In genomic region chr9:118489579-118490019, GRCm38 (mm10) we compare ENCODE assay signal across 9 mouse cellular contexts. TPM values are rescaled to one million over a fixed set of nuclear protein-coding genes. Genes with fewer than 3 reads are reported as not detected.
DNase-seq lines count a peak whose midpoint lies in the region; ATAC-seq and TF ChIP-seq lines count a peak whose summit lies in the region.
"Had no signal": no experiment of that assay in that cellular context is flagged by ENCODE, and none has a peak within 500 bp of the region (broad histone marks: within the 10 kb centered on the region; RNA-seq: fewer than 3 reads in every experiment).

No protein-coding gene starts in this region.

- WGBS in embryonic facial prominence, embryonic 10.5 days = 1% methylated on average over 16 of the region's 16 CpGs
- 1% methylated on average over 16 of the region's 16 CpGs for WGBS in kidney, adult 2 months
- WGBS in limb, embryonic 15.5 days = under 1% methylated on average over 16 of the region's 16 CpGs
- WGBS in midbrain, embryonic 15.5 days = under 1% methylated on average over 16 of the region's 16 CpGs
- WGBS in stomach, embryonic 15.5 days = 2% methylated on average over 16 of the region's 16 CpGs

- no peaks in the 10 kb centered on the region for H3K79me2 ChIP-seq in C2C12 (ENCODE audit: control insufficient read depth, insufficient read depth)

- H3ac ChIP-seq in C2C12 (ENCODE audit: control insufficient read depth, insufficient read length, low read depth) = peak overlapping the region; percentile 32

- H3K4me2 ChIP-seq in limb, embryonic 15.5 days = peak overlapping the region; percentile 63
- H3K4me2 ChIP-seq in midbrain, embryonic 15.5 days = peak overlapping the region; percentile 50
- H3K4me2 ChIP-seq in stomach, embryonic 15.5 days = peak overlapping the region; percentile 58

- no peak for TF ChIP-seq POLR2A in kidney, adult 2 months (IDR thresholded peaks at IDR 0.05; ENCODE audit: low read depth, low read length)

- H3K9ac ChIP-seq in limb, embryonic 15.5 days = no peak overlapping the region
- no peak overlapping the region for H3K9ac ChIP-seq in midbrain, embryonic 15.5 days
- H3K9ac ChIP-seq in stomach, embryonic 15.5 days = no peak overlapping the region

- peak; percentile 69 for ATAC-seq in limb, embryonic 15.5 days (ENCODE audit: insufficient number of reproducible peaks, low FRiP score, low TSS enrichment, low read depth)
- peak; percentile 67 for ATAC-seq in midbrain, embryonic 15.5 days (replicated peaks)
- peak; percentile 66; the same call in 1 of the 2 replicates for ATAC-seq in stomach, embryonic 15.5 days (ENCODE audit: insufficient read depth, low FRiP score, low read depth)

- H3K9me3 ChIP-seq in embryonic facial prominence, embryonic 10.5 days = no peaks in the 10 kb centered on the region
- no peaks in the 10 kb centered on the region for H3K9me3 ChIP-seq in limb, embryonic 15.5 days
- no peaks in the 10 kb centered on the region for H3K9me3 ChIP-seq in midbrain, embryonic 15.5 days
- H3K9me3 ChIP-seq in stomach, embryonic 15.5 days = no peaks in the 10 kb centered on the region

- no peak overlapping the region for H3K27ac ChIP-seq in embryonic facial prominence, embryonic 10.5 days (replicated peaks)
- no peak overlapping the region for H3K27ac ChIP-seq in kidney, adult 2 months (ENCODE audit: insufficient read depth, low read depth, low read length)
- H3K27ac ChIP-seq in limb, embryonic 15.5 days = no peak overlapping the region
- H3K27ac ChIP-seq in midbrain, embryonic 15.5 days = no peak overlapping the region
- H3K27ac ChIP-seq in stomach, embryonic 15.5 days = no peak overlapping the region

- H3K36me3 ChIP-seq in C2C12 (ENCODE audit: control insufficient read depth, insufficient read depth) = no peaks in the 10 kb centered on the region
- no peaks in the 10 kb centered on the region for H3K36me3 ChIP-seq in embryonic facial prominence, embryonic 10.5 days (replicated peaks)
- H3K36me3 ChIP-seq in kidney, adult 2 months (ENCODE audit: control insufficient read depth, insufficient read depth, low read length) = no peaks in the 10 kb centered on the region
- H3K36me3 ChIP-seq in limb, embryonic 15.5 days = no peaks in the 10 kb centered on the region
- no peaks in the 10 kb centered on the region for H3K36me3 ChIP-seq in midbrain, embryonic 15.5 days (replicated peaks)
- H3K36me3 ChIP-seq in stomach, embryonic 15.5 days = no peaks in the 10 kb centered on the region

- TF ChIP-seq CTCF in C2C12 (IDR thresholded peaks at IDR 0.05; ENCODE audit: control insufficient read depth, insufficient read depth, insufficient read length) = peak; percentile 74
- TF ChIP-seq CTCF in kidney, adult 2 months (conservative IDR thresholded peaks at IDR 0.05; ENCODE audit: insufficient read depth, insufficient read length, low read depth, low read length) = peak; percentile 86

- DNase-seq in adrenal gland, adult 8-10 months = peak; percentile 33
- DNase-seq in embryonic facial prominence, embryonic 10.5 days (ENCODE audit: low spot score) = peak; percentile 87
- DNase-seq in heart, adult 9 months (ENCODE audit: low spot score in 2 of 2) = peak; percentile 37 to 56
- peak; percentile 69 for DNase-seq in kidney, adult 2 months

- H3K4me1 ChIP-seq in embryonic facial prominence, embryonic 10.5 days = peaks cover 26% of the 10 kb centered on the region
- peaks cover 4% of the 10 kb centered on the region; the same call in 1 of the 2 replicates for H3K4me1 ChIP-seq in kidney, adult 2 months (ENCODE audit: control insufficient read depth, insufficient read depth, low read length)
- H3K4me1 ChIP-seq in limb, embryonic 15.5 days = peaks cover 30% of the 10 kb centered on the region
- peaks cover 31% of the 10 kb centered on the region for H3K4me1 ChIP-seq in midbrain, embryonic 15.5 days
- H3K4me1 ChIP-seq in stomach, embryonic 15.5 days = peaks cover 23% of the 10 kb centered on the region

- no peak overlapping the region for H3K4me3 ChIP-seq in C2C12 (ENCODE audit: insufficient read depth, poor library complexity, severe bottlenecking)
- peak overlapping the region; percentile 46 for H3K4me3 ChIP-seq in embryonic facial prominence, embryonic 10.5 days
- H3K4me3 ChIP-seq in kidney, adult 2 months (ENCODE audit: insufficient read depth, low read depth, low read length) = no peak overlapping the region
- peak overlapping the region; percentile 29 for H3K4me3 ChIP-seq in limb, embryonic 15.5 days
- peak overlapping the region; percentile 19 for H3K4me3 ChIP-seq in midbrain, embryonic 15.5 days
- peak overlapping the region; percentile 20 for H3K4me3 ChIP-seq in stomach, embryonic 15.5 days (replicated peaks)
- H3K4me3 ChIP-seq: erythroblast, embryonic 14.5 days had no signal

- no peaks in the 10 kb centered on the region for H3K79me3 ChIP-seq in C2C12 (ENCODE audit: low read depth)

- H3K27me3 ChIP-seq in C2C12 (ENCODE audit: control insufficient read depth, insufficient read depth, insufficient read length) = no peaks in the 10 kb centered on the region
- peaks cover 69% of the 10 kb centered on the region for H3K27me3 ChIP-seq in embryonic facial prominence, embryonic 10.5 days (replicated peaks; ENCODE audit: low read depth, poor library complexity, severe bottlenecking)
- peaks cover 2% of the 10 kb centered on the region; the same call in 1 of the 2 replicates for H3K27me3 ChIP-seq in kidney, adult 2 months (replicated peaks; ENCODE audit: control insufficient read depth, insufficient read depth, low read length)
- H3K27me3 ChIP-seq in limb, embryonic 15.5 days = peaks cover 66% of the 10 kb centered on the region
- H3K27me3 ChIP-seq in midbrain, embryonic 15.5 days (replicated peaks) = peaks cover 56% of the 10 kb centered on the region
- H3K27me3 ChIP-seq in stomach, embryonic 15.5 days (replicated peaks) = peaks cover 37% of the 10 kb centered on the region

TF ChIP-seq in C2C12, 6 proteins besides CTCF, POLR2A, EP300 and RAD21:
- TF ChIP-seq USF1 (IDR thresholded peaks at IDR 0.05; ENCODE audit: low read depth) = no peak
- TF ChIP-seq FOSL1 (IDR thresholded peaks at IDR 0.05; ENCODE audit: insufficient read depth, low read length, poor library complexity, severe bottlenecking) = no peak
- no peak for TF ChIP-seq CEBPB (IDR thresholded peaks at IDR 0.05; ENCODE audit: low read depth)
- TF ChIP-seq MAX (IDR thresholded peaks at IDR 0.05) = no peak
- no peak for TF ChIP-seq MYOD1 (IDR thresholded peaks at IDR 0.05; ENCODE audit: control insufficient read depth, insufficient read length, low read depth)
- TF ChIP-seq MYOG (IDR thresholded peaks at IDR 0.05; ENCODE audit: control insufficient read depth, extremely low read depth, insufficient read length) = no peak

RNA-seq across cellular contexts. Expression of gene Eomes, which starts 11.6 kb away (rescaled TPM):
- 0.15 TPM for polyA plus RNA-seq in C2C12 (2012; fragmentation: generic; extraction: Trizol)
- under 1 TPM; 0.11 to 0.49 (median 0.43) TPM for total RNA-seq in adrenal gland, adult 8-10 months (2022)
- polyA plus RNA-seq in embryonic facial prominence, embryonic 10.5 days (2016; fragmentation: Nextera tagmentation; extraction: Ambion mirVana) = 0.24 and 0.36 TPM in 2 replicates
- polyA plus RNA-seq in kidney, adult 2 months (2012; rRNA removed) = 0.05 and 0.36 TPM in 2 replicates
- polyA plus RNA-seq in limb, embryonic 15.5 days (2015; fragmentation: Nextera tagmentation; extraction: Ambion mirVana) = 0.14 TPM in 1 of 2 replicates, not detected in the other
- polyA plus RNA-seq in midbrain, embryonic 15.5 days (2015; fragmentation: Nextera tagmentation; extraction: Ambion mirVana) = 1.6 and 3.0 TPM in 2 replicates
- 0.08 and 0.10 TPM in 2 replicates for polyA plus RNA-seq in stomach, embryonic 15.5 days (2015; fragmentation: Nextera tagmentation; extraction: Ambion mirVana)
- polyA plus RNA-seq: erythroblast, embryonic 14.5 days had no signal

RNA-seq across cellular contexts. Expression of gene Golga4, which starts 16.5 kb away (rescaled TPM):
- 9.9 TPM for polyA plus RNA-seq in C2C12 (2012; fragmentation: generic; extraction: Trizol)
- 100 to 1,000 TPM; 129 to 187 (median 147) TPM for total RNA-seq in adrenal gland, adult 8-10 months (2022)
- 41.6 and 43.1 TPM in 2 replicates for polyA plus RNA-seq in embryonic facial prominence, embryonic 10.5 days (2016; fragmentation: Nextera tagmentation; extraction: Ambion mirVana)
- 20.7 and 23.1 TPM in 2 replicates for polyA plus RNA-seq in kidney, adult 2 months (2012; rRNA removed)
- polyA plus RNA-seq in limb, embryonic 15.5 days (2015; fragmentation: Nextera tagmentation; extraction: Ambion mirVana) = 46.4 and 52.3 TPM in 2 replicates
- polyA plus RNA-seq in midbrain, embryonic 15.5 days (2015; fragmentation: Nextera tagmentation; extraction: Ambion mirVana) = 49.9 and 51.3 TPM in 2 replicates
- polyA plus RNA-seq in stomach, embryonic 15.5 days (2015; fragmentation: Nextera tagmentation; extraction: Ambion mirVana) = 54.6 and 59.2 TPM in 2 replicates

Comparison
In these comparisons a context has a peak if more than half of its experiments do, and no peak if none do; other contexts are left out.
1. H3K4me3 ChIP-seq: peak in embryonic facial prominence, embryonic 10.5 days (single experiment), limb, embryonic 15.5 days (single experiment), midbrain, embryonic 15.5 days (single experiment) and stomach, embryonic 15.5 days (single experiment); none in C2C12 (single experiment) and kidney, adult 2 months (single experiment).
2. DNase-seq: peak in every context shown above with its lines; median percentile 87 in embryonic facial prominence, embryonic 10.5 days; 69 in kidney, adult 2 months; 46 in heart, adult 9 months; 33 in adrenal gland, adult 8-10 months.
3. Peak in every context shown above with its lines, with median percentiles within 50 percentile points of each other: ATAC-seq and H3K4me2 ChIP-seq.